Mouse (Mus musculus) heart, adult 2 months (tissue): ENCODE measurements around the gene Dclre1a. TPM values are rescaled to one million over a fixed set of nuclear protein-coding genes. Genes with fewer than 3 reads are reported as not detected.

Experiments used
- DNase-seq, 2 experiments: peaks; one replicate each; pipeline ENCODE4 v3.0.0; 2021
- H3K27ac ChIP-seq: fragments of 200-600 bp; 2 replicates; pipeline ENCODE4 v1.8.1; 2022
- H3K27me3 ChIP-seq: fragments of 200-500 bp; 2 replicates; pipeline ENCODE4 v1.6.1; 2012; ENCODE audit warnings: mild to moderate bottlenecking, low read length, inconsistent platforms, mixed read lengths; ENCODE audit not compliant: control insufficient read depth, insufficient read depth
- H3K36me3 ChIP-seq: fragments of 200-500 bp; 2 replicates; pipeline ENCODE4 v1.6.1; 2012; ENCODE audit warnings: low read length, inconsistent platforms; ENCODE audit not compliant: control insufficient read depth, insufficient read depth
- H3K4me1 ChIP-seq: fragments of 200-500 bp; 2 replicates; pipeline ENCODE4 v1.6.1; 2011; ENCODE audit warnings: low read length; ENCODE audit not compliant: control insufficient read depth, insufficient read depth
- H3K4me3 ChIP-seq: fragments of 200-600 bp; 2 replicates; pipeline ENCODE4 v1.8.1; 2022
- H3K79me2 ChIP-seq: fragments of 200-500 bp; replicated peaks from 2 replicates; pipeline ENCODE4 v1.6.1; 2012; ENCODE audit warnings: mild to moderate bottlenecking, inconsistent platforms, low read length, moderate library complexity, mixed read lengths; ENCODE audit not compliant: control insufficient read depth, insufficient read depth
- H3K9ac ChIP-seq: fragments of 200-500 bp; 2 replicates; pipeline ENCODE4 v1.6.1; 2012; ENCODE audit warnings: low read depth, mild to moderate bottlenecking, control low read depth, inconsistent platforms, low read length, mixed read lengths
- CTCF ChIP-seq: fragments of 200-600 bp; IDR thresholded peaks from 2 replicates; pipeline ENCODE4 v1.8.1; 2022; ENCODE audit warnings: antibody characterized with exemption, mild to moderate bottlenecking, moderate library complexity
- EP300 ChIP-seq: fragments of 200-500 bp; IDR thresholded peaks from 2 replicates; pipeline ENCODE4 v1.6.1; 2011; ENCODE audit warnings: low read depth, low read length, control low read depth; ENCODE audit not compliant: insufficient read depth
- POLR2A ChIP-seq: fragments of 200-500 bp; IDR thresholded peaks from 2 replicates; pipeline ENCODE4 v1.6.1; 2011; ENCODE audit warnings: mild to moderate bottlenecking, low read depth, low read length, control low read depth; ENCODE audit not compliant: insufficient read depth
- WGBS: fragments of 180-500 bp; shearing (Covaris S2); methylation state at CpG from one replicate; pipeline ENCODE4 v1.1.7; 2018; 5-methylcytosine and 5-hydroxymethylcytosine counted together
- intact Hi-C: fragments of 180-260 bp; cut with DNase I; formaldehyde crosslinking; loops from one replicate; pipeline ENCODE4 v1.15.1; 2025
- long read RNA-seq: library from polyadenylated mRNA; stranded (forward); transcript quantifications from one replicate; pipeline ENCODE4 v2.0.0, GENCODE M21; 2021
- polyA plus RNA-seq: library from polyadenylated mRNA; depleted of rRNA; stranded (reverse); fragments of >200 nt; gene quantifications from 2 replicates; pipeline ENCODE4 v1.2.3, GENCODE M21; 2012; rRNA removed
- total RNA-seq, 2 experiments: library from RNA; stranded (reverse); gene quantifications; 2 replicates each; pipeline ENCODE4 v1.2.3; 2021

Gene Dclre1a
- total RNA-seq (10 to 100 TPM in 1 of 2 experiments, 1 to 10 TPM in 1; 9.2 to 10.8 TPM), polyA plus RNA-seq (3.3 and 8.5 TPM in 2 replicates)
- long read RNA-seq, partial matches to known transcripts = 0 of 3 reads
- long read RNA-seq, other reads (novel, unspliced or antisense) = 3 of 3 reads

DNA sequence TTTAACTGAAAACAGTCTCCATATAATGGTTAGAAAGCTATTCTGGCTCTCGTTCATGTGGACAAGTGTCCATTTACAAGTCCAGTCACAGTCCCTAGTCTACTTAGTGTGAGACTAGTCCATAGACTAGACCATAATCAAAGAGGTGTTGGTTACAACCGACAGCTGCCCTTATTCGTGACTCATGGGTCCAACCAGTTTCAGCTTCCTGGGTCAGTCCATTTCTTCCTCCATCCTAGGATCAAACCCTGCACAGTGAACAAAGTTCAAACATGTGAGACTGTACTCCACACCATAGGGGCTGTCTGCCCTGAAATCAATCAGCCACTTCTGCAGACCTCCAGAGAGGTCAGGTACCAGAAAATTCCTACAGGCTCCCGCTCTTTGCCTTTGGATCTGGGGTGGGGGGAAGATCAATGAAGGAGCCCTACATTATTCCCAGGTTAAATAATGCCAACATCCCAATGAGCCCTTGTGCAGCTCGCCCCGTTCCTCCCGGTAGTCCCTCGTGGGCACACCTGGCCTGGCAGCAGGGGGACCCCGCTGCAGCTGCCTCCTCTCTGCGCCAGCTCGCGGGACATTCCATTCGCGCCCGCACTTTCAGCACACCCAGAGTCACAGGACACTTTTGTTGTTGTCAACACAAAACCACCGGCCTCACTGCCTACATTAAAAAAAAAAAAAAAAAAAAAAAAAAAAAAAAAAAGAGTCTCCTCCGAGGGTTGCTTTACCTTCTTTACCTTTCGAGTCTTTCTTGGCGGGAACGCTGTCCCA is at the start of gene Dclre1a:
Gene Dclre1a (minus strand): TSS at position 767 of the 774 bp plus-strand sequence.
- DNase-seq = peak; percentile 83

DNA sequence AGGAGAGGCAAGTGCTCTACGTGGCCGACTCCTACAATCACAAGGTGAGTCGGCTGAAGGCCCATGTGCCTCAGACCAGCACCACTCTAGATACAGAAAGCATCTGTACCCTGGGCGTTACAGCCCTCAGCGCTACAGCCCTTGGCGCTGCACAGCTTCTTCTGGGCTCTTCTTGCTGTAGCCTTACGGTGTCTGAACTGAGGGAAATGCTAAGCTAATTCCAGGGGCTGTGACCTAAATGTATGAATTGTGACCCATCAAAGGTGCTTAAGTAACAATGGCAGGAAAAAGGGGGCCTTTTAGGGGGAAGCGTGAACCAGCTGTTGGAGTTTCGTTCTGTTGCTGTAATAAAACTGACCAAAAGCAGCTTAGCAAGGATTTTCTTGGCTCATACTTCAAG is 44.5 kb upstream of the Dclre1a start:
- no peak overlapping the region for H3K27ac ChIP-seq
- H3K79me2 ChIP-seq = no peaks in the 10 kb centered on the region
- H3K4me1 ChIP-seq = peaks cover 4% of the 10 kb centered on the region
- no peak overlapping the region for H3K4me3 ChIP-seq
- DNase-seq = no peak
- H3K9ac ChIP-seq = no peak overlapping the region
- no peak for TF ChIP-seq EP300
- no peak for TF ChIP-seq POLR2A
- TF ChIP-seq CTCF = no peak
- no peaks in the 10 kb centered on the region for H3K27me3 ChIP-seq
- intact Hi-C loops = no loop called here
- 86% methylated on average over 9 of the region's 9 CpGs for WGBS
- no peaks in the 10 kb centered on the region for H3K36me3 ChIP-seq

More for the DNA sequence above, at the start of gene Dclre1a:
- Histone ChIP-seq H3K27ac (peak within 1 kb of the TSS; percentile 98), H3K79me2 (no peaks in the 10 kb centered on the region), H3K4me3 (peak within 1 kb of the TSS; percentile 81), H3K27me3 (no peaks in the 10 kb centered on the region), H3K9ac (peak within 1 kb of the TSS; percentile 88), H3K4me1 (peaks cover 6% of the 10 kb centered on the region), H3K36me3 (peaks cover 5% of the 10 kb centered on the region)
- 7% methylated on average over 20 of the region's 20 CpGs for WGBS
- intact Hi-C loops = no loop called here
- peak; percentile 19; the same call in 1 of the 2 replicates for TF ChIP-seq EP300
- TF ChIP-seq POLR2A = no peak
- peak; percentile 50 for TF ChIP-seq CTCF

DNA sequence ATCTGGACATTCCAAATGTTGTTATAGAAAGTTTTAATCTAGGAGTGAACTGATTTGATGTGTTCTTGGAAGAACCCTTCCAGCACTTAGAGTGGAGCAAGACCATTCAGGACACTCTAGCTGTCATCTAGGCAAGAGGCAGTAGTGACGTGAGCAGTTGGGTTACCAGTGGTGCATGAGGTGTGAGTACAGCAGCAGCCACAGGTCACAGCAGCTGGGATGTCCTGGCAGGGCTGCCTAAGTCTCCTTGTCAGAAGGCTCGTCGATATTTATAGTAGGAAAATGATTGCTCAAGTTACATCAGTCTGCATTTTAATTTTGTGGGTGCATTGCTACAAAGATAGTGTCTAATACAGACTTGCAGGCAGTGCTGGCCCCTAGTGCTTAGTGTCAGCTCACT is 42.2 kb upstream of the Dclre1a start:
- intact Hi-C loops = no loop called here
- no peaks in the 10 kb centered on the region for H3K27me3 ChIP-seq
- no peak for DNase-seq
- no peak overlapping the region for H3K27ac ChIP-seq
- 80% methylated on average over 3 of the region's 3 CpGs for whole genome bisulfite sequencing
- no peak overlapping the region for H3K9ac ChIP-seq
- peaks cover 3% of the 10 kb centered on the region; the same call in 1 of the 2 replicates for H3K36me3 ChIP-seq
- H3K4me3 ChIP-seq = no peak overlapping the region
- H3K4me1 ChIP-seq = peaks cover 6% of the 10 kb centered on the region
- TF ChIP-seq EP300 = no peak
- no peak for TF ChIP-seq POLR2A
- no peak for TF ChIP-seq CTCF
- no peaks in the 10 kb centered on the region for H3K79me2 ChIP-seq

DNA sequence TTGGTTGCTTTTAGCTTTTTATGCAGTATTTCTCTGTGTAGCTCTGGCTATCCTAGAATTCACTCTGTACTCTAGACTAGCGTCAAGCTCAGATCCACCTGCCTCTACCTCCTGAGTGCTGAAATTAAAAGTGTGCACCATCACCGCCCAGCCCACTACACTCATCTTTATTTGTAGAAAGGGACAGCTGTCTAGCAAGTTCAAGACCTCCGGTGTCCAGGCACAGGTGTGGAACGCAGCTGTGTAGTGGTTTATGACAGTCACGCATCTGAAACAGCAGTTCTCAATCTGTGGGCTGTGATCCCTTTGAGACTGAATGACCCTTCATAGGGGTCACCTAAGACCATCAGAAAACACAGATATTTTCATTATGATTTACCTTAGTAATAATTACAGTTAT is 41.4 kb upstream of the Dclre1a start:
- no peak for DNase-seq
- intact Hi-C loops = no loop called here
- Histone ChIP-seq H3K27me3 (no peaks in the 10 kb centered on the region), H3K4me3 (no peak overlapping the region), H3K36me3 (peaks cover 3% of the 10 kb centered on the region; the same call in 1 of the 2 replicates), H3K27ac (no peak overlapping the region), H3K79me2 (no peaks in the 10 kb centered on the region), H3K9ac (no peak overlapping the region), H3K4me1 (peaks cover 9% of the 10 kb centered on the region)
- no peak for TF ChIP-seq EP300
- TF ChIP-seq CTCF = no peak
- TF ChIP-seq POLR2A = no peak
- WGBS = 98% methylated on average over 5 of the region's 5 CpGs

DNA sequence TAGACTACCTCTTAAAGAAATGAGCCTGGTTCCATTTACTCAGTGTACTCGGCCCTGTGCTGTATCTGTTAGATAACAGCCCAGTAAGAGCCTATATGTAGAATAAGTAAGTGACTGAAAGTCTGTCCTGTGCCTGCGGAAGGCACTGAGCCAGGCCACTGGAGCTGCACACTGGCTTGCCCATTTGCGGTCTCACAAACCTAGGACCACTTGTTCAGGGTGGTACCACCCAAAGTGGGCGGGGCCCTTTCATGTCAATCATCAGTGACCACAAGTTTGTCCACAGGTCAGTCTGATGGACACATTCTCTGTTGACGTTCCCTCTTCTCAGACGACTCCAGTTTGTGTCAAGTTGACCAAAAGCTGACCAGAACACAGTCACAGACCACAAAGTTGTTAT is 41.0 kb upstream of the Dclre1a start:
- whole genome bisulfite sequencing = 79% methylated on average over 6 of the region's 6 CpGs
- intact Hi-C loops = no loop called here
- Histone ChIP-seq H3K27ac (peak overlapping the region; percentile 28; the same call in 1 of the 2 replicates), H3K4me3 (no peak overlapping the region), H3K79me2 (no peaks in the 10 kb centered on the region), H3K27me3 (no peaks in the 10 kb centered on the region), H3K4me1 (peaks cover 9% of the 10 kb centered on the region), H3K9ac (no peak overlapping the region), H3K36me3 (peaks cover 3% of the 10 kb centered on the region; the same call in 1 of the 2 replicates)
- TF ChIP-seq CTCF (no peak), EP300 (no peak), POLR2A (no peak)
- no peak for DNase-seq

DNA sequence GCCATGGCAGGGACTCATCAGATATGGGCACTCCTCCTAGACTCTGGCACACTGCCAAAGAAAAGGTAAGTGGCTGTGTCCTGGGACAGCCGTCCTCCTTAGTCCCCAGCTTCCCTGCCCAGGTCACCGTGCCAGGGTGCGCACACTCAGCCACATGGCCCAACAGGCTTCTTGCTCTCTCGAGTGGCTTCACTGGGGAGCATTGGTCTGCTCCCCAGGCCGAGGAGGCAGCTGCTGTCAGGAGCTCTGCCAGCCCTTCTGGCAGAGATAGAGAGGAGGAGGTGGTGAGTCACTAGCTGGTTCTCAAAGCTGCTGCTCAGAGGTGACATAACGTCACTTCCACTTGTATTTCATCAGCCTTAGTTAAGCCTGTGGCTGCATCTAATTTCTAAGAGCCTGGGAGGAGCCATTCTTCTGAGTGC is 40.2 kb upstream of the Dclre1a start:
- Histone ChIP-seq H3K4me1 (peaks cover 11% of the 10 kb centered on the region), H3K36me3 (peaks cover 3% of the 10 kb centered on the region; the same call in 1 of the 2 replicates), H3K27ac (peak overlapping the region; percentile 28), H3K9ac (no peak overlapping the region), H3K4me3 (no peak overlapping the region), H3K27me3 (no peaks in the 10 kb centered on the region), H3K79me2 (no peaks in the 10 kb centered on the region)
- TF ChIP-seq EP300 (0 out of 2 replicates have a peak, but pooled peaks have one; percentile 49), POLR2A (no peak)
- 33% methylated on average over 6 of the region's 6 CpGs for WGBS
- intact Hi-C loops = no loop called here
- DNase-seq = peak; percentile 65 to 82
